Mouse (Mus musculus) right cerebral cortex, postnatal 25 days (tissue): Measurements from ENCODE around the gene Rnf187.
A peak's percentile ranks its signal among the peaks of the same experiment; 100 is the strongest.

Source experiments
- DNase-seq: peaks from one replicate; pipeline ENCODE4 v3.0.0; 2022

Gene Rnf187

DNA sequence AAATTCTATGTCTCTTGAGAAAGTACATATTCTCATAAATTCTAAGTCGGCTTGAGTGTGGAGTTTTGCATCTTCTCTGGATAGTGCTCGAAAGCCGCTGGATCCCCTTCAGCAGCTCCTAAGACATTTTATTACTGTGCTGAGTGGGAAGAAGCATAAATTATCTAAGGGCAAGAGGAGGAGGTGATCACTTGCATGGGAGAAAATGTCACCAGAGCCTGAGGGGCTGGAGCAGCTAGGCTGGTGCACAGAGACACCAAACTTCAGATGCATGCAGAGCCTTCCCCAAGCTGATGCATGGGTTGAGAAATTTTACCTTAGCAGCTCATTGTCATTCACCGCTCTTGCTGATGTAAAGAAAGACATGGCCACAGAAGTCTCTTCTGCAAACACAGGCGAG lies 5.4 kb upstream of the Rnf187 start:
- no peak for DNase-seq

DNA sequence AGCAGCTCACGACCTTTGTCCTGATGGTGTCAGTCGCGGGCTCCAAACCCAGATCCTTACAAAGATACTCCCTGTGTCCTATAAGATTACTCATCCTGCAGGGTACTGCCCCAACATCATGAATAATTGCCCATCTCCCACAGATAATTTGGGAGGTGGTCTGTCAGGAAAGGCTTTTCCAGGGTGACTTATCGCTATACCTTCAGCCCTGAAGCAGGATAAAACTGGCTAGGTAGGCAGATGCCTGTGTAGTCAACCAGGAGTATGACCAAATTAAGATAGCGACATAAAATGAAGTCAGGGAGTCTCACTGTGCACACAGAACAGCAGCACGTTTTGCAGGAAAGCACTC lies 348 bp upstream of the Rnf187 start:
- no peak for DNase-seq

DNA sequence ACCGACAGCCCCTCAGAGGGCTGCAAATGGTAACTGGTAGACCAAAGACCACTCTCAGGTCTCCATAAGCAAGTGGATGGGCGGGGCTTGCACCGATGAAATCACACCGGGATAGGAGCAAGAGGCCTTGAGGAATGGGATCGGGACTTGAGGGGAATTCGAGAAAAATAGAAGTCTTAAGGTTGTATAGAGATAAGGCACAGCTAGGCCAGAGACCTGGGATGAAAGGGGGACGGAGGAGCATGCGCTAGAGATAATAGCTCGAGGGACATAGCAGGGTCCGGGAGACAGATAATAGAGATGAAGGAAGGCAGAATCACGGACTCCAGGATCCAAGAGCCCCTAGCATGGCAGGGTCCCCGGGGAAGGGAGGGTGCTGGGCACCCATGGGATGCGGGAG lies 807 bp downstream of the Rnf187 start:
- no peak for DNase-seq

DNA sequence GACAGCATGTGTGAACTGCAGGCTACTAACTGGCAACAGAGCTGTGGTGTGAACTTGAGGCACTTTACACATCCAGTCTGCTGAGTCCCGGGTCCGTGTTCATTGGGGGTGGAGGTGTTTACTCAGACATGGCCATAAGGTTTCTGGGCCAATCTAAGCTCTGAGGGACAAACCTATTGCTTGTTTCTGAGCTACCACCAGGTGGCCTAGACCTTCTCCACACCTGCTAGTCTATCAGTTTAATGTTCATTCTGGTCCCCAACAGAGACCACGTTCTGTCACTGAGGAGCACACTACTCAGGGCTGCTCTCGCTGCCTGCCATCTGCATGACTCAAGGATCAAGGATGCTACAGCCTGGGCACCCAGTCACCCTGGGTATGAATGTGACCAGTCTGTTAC lies 7.1 kb downstream of the Rnf187 start:
- no peak for DNase-seq

DNA sequence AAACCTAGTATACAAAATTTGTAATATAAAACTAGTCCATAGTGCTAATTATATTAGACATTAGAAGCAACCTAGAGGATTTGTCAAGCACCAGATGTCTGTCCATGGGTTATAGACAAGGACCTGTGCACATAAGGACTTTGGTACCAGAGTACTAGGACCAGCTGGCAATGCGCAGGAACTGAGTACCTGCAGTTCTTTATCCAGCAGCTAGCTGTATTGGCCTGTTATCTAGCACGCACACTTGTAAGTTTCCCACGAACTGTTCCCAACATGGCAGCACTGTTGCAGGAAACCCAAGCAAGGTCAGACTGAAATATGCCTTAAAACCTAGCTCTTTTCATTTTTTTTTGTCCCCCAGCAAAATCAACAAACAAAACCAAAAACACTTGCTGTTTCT lies 8.5 kb downstream of the Rnf187 start:
- DNase-seq: no peak

DNA sequence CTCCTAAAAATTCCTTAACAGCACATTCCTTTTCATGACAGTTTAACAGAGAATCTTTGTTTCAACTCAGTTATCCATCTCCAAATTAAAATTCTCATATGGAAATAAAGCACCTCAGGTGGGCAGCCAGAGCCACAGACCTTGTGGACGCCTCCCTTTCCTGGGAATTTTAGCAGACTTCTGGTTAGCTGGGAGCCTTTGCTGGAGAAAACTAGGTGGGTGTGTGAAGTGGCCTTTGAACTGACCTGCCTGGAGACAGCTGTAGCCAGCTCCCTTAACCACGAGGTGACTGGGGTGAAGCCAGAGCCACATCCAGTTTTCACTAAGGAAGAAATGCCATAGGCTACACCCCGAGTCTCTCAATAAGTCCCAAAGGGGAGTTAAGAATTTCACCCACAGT lies 9.1 kb downstream of the Rnf187 start:
- no peak for DNase-seq

DNA sequence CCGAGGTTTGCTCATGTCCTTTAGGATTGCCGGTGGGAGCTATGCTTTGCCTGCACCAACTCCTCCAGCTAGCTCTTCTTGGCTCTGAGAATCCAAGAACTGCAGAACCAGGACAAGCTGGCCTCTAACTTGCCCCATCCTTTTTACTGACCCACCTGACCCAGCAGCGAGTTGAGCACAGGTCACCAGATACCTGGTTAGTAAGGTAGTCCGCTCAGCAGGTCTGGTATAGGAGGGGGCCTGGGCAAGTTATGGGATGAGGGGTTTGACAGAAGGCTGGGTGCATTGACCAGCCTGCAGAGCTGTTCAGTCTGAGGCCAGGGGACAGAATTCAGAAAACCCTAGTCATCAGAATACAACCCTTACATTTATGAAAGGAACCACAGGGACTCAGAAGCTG lies 9.7 kb downstream of the Rnf187 start:
- no peak for DNase-seq

DNA sequence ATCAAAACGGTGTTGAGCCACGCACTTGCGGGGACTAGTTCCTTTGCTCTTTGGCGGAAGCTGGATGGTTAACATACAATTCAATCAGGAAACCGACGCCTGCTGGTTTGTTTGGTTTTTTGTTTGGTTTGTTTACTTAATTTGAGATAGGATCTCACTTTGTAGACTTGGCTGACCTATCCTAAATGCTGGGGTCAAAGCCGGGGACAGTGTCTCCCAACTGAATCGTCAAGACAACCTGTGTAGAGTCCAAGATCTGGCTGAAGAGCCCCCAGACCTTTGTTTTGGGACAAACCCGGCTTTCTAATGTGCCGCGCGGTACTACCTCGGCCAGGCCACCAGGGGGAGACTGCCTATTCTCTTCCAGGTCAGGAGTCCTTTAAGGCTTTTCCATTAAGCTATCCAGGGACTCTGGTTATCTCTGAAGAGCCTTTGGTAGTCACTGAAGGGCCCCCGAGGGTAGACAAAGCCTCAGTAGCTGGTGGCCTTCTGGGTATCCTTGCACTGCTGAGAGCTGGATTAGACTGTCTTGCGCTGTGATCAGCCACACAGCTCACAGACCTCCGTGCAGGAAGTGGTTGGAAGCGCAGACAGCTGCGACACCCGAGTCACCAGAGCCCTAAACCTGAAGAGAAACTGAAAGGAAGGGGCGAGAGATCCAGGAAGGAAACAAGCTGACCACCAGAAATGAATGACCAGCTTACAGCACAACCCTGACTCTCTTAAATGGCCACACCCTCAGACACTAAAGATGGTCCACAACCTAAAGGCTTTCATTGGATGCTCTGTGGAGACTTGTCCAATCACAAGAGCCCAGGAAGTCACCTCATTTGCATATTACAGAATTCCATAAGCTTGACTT lies 10.7 kb downstream of the Rnf187 start:
- no peak for DNase-seq

DNA sequence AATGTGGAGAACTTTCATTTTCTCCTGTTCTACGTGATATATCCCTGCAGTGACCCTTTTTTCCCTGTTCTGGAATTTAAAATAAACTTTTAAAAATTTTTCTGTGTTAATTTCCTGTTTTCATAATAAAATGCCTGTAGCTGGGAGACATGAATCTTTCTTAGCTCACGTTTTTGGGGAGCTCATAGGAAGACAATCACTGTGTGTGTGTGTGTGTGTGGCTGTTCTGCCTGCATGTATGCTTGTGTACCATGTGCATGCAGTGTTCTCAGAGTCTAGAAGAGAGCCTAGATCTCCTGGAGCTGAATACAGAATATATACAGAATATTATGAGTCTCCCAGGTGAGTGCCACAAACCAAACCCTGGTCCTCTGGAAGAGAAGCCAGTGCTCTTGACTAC lies 11.7 kb downstream of the Rnf187 start:
- DNase-seq: no peak

DNA sequence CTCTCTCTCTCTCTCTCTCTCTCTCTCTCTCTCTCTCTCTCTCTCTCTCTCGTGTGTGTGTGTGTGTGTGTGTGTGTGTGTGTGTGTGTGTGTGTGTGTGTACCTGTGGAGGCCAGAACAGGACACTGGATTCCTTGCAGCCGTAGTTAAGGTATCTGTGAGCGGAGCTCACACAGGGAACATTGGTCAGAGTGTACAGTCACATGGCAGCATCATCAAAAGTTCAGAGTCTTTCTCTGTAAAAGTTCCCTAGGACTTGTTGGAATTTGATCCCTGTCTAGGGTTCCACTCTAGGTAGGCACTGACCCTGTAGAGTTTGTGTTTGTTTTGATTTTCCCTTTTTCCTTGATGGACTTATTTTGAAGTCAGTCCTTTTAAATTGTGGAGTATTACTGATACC lies 12.1 kb downstream of the Rnf187 start:
- DNase-seq: no peak

DNA sequence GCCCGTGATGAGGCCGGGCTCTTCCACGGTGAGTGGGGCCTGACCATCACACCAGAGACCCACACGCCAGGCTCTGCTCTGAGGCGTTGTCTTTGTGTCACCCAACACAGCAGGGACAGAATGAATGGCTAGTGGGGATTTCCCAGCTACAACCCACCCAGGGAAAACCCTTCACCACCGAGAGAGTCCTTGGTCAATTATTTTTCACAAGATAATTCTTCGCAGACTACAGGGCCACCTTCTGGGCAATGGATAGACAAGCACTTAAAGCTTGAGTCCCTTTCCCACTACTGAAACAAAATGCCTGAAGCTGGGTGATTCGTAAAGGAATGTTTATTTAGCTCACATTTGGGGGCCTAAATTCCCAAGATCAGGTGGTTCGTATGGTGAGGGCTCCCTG lies 16.3 kb downstream of the Rnf187 start:
- DNase-seq: no peak

DNA sequence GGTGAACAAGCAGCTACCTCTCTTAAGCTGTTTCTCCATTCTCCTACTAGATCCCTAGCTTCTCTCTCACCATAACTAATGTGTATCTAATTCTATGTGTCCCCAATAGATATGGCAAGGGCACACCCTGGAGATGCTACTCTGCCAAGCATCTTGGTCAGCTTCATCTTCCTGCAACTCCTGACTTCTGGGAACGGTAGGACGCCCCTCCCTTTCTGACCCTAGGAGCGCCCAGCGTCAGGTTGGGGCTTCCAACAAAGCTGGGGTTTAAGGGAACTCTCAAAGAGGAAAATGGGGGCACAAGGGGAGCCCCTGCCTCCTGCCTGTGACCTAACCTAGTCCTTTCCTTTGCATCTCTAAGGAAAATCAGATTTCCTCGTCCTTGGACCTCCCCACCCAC lies 20.0 kb downstream of the Rnf187 start:
- no peak for DNase-seq

DNA sequence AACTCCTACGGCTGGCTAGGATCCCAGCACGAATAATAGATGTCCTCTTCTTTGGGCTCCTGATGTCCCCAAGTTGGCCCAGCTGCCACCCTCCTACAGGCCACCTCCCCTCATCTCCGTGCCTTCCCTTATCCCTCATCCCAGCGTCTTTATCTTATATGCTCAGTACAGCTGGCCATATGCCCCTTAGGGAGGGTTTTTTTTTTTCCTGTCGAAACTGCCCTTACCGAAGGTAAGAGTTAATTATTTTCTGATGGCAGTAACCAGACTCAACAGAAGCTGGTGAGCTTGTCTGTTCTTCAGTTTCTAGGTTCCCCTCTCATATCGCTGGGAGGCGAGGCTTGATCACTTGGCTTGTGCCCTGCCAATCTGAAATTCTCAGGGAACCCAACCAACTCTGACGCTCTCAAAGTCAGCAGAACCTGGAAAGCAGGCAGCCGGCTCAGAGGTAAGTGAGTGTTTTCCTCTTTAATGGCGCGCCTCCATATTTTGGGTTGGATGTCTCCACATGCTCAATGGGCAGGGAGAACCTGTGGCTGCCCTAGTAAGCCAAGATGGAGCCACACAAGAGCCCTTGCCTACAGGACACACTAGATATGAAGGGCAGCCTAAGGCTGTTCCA lies 20.9 kb downstream of the Rnf187 start, which contains the start of gene Btnl10:
Gene Btnl10 (plus strand): TSS at position 164 of the 622 bp plus-strand sequence.
- no peak for DNase-seq

DNA sequence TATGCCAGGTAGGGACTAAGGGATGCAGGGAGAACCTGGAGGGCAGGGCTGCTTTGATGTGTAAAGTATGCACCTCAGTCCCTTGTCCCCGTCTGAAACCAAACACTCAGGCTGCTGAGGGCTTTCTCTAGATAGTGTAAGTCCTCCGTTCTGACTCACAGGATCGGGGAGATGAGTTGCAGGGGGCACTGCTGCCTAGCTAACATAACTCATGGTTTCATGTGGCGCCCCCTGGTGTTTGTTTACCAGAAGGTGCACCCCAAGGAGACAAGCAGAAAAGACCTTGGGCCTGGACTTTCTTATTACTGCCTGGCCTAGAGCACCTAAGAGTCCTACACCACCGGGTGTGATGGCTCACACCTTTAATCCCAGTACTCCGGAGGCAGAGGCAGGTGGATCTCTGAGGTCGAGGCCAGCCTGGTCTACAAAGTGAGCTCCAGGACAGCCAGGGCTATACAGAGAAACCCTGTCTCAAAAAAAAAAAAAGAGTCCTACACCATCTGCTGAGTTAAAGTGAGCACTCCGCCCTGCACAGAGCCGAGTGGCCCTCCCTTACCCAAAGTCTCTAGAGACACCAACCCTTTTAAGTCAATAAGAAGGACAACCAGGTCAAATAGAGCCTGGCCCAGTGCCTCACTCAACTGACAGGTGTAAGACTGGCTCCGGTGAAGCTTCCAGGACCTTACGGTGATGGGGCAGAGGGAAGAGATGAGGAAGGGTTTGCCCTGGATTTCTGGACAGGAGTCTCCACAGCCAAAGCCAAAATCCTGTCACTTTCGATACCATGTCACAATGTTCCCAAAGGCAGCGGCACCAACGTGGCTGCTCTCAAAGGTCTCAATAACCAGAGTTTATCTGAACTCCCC lies 21.6 kb downstream of the Rnf187 start:
- no peak for DNase-seq

DNA sequence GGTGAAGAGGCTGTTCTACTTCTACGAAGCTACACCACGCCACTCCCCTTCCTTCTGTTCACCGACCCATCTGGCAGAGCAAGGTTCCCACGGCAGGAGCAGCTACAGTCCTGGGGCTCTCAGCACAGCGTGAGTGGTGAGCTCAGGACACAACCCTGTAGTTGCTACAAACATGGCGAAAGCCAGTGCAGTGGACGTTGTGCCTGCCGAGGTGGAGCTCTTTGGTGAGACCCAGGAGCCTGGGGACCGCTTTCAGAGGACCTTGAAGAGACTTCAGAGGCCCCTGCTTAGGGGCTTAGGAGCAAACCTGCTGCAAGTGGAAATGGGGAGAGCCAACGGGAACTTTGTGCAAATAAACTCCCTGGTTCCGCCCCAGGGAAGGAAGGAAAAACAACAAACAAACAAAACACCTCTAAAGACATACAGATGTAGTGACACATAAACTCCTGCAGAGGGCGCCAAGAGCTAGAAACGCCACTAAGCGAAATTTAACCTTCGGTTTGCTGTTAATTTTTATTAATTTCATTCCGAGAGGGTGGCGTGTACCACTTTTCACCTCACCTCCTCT lies 24.2 kb downstream of the Rnf187 start:
- no peak for DNase-seq

DNA sequence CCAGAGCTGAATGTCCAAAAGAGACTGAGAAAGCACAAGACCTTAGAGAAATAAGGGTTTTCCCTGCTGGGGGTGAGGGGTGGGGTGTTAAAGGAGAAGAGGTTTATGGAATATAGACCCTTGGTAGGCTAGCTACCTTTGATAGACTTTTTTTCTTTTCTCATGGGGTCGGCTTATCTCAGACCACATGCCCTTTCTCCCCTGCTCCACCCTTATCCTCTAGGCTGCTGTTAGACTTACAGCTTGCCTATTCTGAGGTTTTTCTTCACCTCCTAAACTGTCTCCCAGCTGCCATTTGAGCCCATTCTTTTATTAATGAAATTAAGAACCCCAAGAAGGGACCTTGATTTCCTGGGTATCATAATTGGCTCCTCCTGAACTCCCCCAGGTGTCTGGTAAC lies 24.9 kb downstream of the Rnf187 start:
- no peak for DNase-seq

DNA sequence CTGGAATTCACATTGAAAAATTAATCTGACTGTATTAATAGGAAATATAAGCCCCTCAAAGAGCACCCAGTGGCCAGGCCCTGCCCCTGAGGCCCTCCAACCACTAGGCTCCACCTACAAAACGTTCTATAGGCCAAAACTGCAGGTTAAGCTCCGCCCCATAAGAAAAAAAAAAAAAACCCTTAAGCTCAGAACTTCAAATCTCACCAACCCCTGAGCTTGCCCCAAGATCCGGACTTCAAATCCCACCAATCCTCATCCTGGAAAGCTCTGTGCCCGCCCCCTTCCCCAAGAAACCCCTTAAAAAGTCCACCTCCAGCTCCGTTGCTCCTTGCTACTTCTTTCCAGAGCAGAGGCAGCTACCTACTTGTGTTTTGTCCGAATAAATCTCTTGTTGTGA lies 33.9 kb downstream of the Rnf187 start:
- no peak for DNase-seq

DNA sequence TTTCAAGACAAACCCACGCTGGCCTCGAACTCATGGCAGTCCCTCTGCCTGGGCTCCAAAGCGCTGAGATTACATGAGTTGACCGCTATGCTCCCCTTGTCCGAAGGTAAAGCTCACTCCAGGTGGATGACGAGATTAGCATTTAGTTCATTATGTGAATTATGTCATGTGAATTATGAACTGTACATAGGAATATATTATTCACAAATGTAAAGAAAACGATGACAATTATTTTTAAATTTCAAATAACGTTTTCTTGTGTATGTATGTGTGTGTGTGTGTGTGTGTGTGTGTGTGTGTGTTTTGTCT lies 34.4 kb downstream of the Rnf187 start:
- DNase-seq: no peak

DNA sequence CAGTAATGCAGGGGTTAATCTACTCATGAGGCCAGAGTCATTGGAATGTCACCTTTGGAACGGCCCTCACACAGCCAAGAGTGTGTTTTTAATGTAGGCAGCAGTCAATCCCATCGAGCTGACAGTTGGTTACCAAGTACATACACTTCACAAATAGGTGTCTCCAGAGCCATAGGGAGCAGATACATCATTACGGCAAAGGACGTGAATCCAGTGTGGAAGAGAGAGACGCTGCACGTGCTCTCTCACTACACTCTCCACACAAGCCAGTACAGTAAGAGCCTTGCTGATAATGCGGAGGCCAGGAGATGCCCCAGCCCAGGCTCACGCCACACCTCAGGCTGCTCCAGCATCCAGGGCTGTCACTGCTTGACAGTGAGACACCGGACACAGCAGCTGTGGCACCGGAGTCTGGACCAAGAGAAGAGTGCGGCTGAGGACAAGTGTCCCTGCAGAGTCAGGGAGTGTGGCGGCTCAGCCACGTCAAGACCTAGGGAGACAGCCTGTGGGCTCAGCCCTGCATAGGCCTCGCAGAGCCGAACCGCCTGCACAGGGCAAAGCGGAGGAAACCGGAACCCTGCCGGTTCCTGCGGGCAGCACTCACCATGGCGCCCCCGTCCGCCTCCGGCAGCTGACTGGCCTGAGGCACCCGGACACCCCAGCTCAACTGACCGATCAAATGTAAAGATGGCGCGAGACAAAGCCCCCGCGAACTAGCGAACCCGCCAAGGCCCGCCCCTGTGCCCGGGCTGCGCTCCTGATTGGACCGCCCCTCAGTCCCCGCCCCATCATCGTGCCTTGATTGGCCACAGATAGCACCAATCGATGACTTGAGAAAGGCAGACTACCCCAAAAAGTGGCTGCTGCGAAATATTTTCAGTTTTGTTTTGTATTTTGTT lies 35.0 kb downstream of the Rnf187 start, which contains the start of gene Zfp39:
Gene Zfp39 (minus strand): TSS at position 715 of the 899 bp plus-strand sequence.
- DNase-seq: peak; percentile 96

DNA sequence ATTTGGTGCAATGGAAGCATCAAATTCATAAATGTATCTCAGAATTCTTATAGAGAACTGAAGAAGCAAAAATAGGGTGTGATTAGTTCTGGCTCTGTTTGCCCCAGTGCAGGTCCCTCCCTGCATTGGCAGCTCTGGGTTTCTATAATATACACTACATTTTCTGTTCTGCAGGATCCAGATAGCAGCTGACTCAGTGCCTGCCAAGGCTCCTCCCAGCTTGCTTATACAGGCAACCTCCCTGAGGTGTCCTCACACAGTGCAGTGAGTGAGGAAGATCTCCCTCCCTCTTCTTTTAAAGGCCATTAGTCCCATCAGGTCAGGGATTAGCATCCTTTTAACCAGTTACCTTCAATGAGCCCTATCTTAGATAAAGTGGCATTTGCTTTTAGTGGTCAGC lies 37.6 kb downstream of the Rnf187 start:
- no peak for DNase-seq

DNA sequence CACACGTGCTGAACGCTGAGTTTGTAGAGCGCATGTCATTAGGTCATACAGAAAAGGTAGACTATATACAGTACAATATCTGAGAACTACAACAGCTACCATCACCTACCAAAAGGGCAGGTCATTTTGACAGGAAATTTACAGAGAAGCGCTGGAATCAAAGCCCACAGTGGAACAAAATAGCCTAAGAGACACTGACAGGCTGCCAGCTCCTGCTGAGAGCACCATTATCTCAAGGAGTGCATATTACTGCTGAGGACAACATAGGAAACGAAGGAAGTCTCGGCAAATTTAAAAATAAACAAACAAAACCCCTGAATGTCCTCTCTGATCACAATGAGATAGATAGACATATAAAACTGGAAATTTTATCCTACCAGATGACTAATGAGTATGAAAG lies 41.2 kb downstream of the Rnf187 start:
- DNase-seq: no peak

DNA sequence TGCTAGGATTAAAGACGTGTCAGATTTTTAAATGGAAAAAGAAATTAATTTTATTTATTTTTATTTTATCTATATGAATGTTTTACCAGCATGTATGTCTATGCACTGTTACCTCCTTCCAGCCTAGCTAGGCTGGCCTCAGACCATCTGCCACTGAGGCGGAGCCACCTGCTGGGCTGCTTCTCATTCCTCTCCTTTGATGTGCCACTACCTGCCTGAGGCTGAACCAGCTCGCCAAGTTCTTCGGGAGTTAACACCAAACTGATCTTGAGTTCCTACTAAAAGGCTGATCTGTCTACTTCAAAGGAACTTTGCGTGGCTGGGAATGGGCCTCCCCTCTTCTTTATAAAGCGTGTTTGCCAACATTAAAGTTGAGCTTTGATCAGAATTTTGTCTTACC lies 44.3 kb downstream of the Rnf187 start:
- DNase-seq: no peak
